Mouse (Mus musculus): ENCODE data around the gene Cenpv.

GRCm38 (mm10) chr11:62537089-62537488 lies 2.0 kb downstream of the Cenpv start:
- TF ChIP-seq CTCF (IDR thresholded peaks at IDR 0.05; ENCODE audit: insufficient read depth, low read length) (no peak), POLR2A (IDR thresholded peaks at IDR 0.05; ENCODE audit: borderline replicate concordance, extremely low read depth, low read depth, low read length) (no peak)

All from lung, adult 2 months (tissue).